Mouse (Mus musculus): ENCODE measurements at regions not wholly inside any gene's neighbourhood (a gene's known extent, or its start where the extent isn't known, plus 50 kb on each side); places are given as distances from the start of the nearest gene placed in this dataset.
A peak's percentile ranks its signal among the peaks of the same experiment; 100 is the strongest.

GRCm38 (mm10) chr9:46386333-46386732, 66.5 kb upstream of the 4931429L15Rik start:
- TF ChIP-seq CTCF (IDR thresholded peaks at IDR 0.05; ENCODE audit: low read depth) (peak; percentile 26; the same call in 1 of the 2 replicates), EP300 (IDR thresholded peaks at IDR 0.05; ENCODE audit: low read depth) (no peak)

All from liver, postnatal 0 days (tissue).